Mouse (Mus musculus) layer of hippocampus, adult 9-10 months (tissue): Measurements from ENCODE around the gene Rab4a.

Source experiments
- DNase-seq: peaks from one replicate; pipeline ENCODE4 v3.0.0; 2022; ENCODE audit warnings: low spot score

The Rab4a gene

DNA sequence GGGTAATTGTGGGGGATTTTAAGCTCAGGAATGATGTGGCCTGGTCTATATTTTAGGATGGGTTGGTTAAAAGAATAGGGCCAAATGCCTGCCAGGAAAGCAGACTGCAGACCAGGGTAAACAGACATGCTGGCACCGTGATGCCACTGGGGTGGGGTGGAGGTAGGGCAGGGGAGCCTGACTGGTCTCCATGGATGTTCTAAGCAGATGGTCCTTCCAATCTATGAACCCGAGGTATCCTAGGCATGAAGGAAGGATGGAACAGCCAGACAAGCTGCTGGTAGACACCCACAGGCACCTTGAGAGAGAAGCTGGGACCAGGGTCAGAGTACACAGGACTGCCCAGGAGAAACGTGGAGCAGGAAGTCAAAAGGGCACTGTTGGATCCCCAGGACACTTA lies 41.8 kb downstream of the Rab4a start:
- no peak for DNase-seq

DNA sequence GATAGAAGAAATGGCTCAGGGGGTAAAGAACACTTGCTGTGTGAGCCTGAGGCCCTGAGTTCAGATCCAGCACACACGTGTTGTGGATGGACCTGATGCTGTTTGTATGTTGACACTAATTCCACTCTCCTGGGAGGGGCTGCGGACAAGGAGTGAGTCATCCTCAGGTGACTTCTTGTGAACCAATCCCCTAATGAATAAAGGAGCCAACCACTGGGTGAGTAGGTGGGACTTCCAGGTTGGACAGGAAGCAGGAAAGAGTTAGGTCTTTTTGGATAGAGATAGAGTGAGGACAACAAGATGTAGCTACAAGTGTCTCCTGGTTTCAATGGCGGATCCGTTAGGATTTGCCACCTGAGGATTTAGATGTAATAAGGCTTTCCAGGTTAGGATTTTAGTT lies 43.6 kb downstream of the Rab4a start:
- no peak for DNase-seq

DNA sequence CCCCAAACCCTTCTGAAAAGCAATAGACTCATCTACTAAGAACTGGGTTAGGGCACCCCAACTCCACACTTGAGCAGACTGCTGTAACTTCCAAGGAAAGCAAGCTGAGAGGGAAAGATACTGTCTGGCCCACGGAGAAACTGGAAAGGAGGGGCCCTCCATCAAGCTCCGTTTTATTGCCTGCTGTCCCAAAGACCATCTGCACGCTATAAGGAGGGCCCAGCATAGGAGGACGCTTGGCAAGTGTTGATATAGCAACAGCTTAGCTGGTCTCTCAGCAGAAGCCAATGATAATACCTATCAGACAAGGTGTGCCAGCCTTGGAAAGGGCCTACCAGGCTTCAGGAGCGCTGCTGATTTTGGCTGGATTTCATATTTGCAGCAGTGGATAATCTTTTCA lies 45.8 kb downstream of the Rab4a start:
- DNase-seq: no peak

DNA sequence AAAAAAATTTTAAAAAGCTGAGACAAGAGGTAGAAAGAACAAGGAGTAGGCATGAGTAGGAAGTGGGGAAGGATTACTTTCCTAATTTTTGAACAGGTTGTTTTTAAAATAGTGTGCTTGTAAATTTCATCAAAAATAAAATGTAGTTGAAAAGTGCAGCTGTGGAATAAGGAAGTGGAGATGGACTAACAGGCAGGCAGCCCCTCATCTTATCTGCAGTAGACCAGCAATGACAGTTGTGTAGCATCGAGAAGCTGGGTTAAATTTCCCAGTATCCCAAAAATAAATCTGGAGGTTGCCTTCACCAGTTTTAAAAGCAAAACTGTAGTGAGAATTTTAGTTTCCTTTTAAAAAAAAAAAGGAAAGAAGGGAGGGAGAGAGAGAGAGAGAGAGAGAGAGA lies 48.5 kb downstream of the Rab4a start:
- DNase-seq: no peak

DNA sequence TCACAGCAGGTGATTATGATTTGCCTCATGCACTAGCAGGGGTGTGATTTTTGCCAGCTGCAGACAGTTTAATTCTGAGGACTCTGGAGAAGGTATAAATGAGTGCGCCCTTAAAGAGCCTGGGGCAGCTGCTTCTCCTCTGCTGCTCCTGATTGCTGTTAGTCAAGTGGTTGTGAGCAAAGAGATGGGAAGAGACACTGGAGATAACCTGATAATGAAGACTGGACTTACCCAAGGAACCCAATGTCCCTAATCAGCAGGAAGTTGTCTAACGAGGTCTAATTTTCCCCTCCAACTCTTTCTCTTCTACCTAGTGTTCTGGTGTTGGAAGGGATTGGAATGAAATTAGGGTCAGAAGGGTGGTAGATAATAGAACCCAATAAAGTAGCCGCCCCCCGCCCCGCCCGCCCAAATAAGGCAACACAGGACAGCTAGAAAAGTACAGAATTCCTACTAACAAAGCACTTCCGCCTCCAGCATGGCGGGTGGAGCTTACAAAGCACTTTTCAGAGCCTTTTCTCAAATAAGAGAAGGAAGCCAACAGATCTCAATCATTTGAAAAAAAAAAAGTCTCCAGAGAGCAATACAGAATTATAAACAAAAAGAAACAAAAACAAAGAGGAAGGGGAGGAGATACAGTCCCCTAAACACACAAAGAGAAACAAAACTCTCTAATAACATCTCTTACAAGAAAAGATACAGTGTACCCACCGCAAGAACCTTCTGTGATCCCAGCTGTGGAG lies 49.1 kb downstream of the Rab4a start:
- DNase-seq: no peak

DNA sequence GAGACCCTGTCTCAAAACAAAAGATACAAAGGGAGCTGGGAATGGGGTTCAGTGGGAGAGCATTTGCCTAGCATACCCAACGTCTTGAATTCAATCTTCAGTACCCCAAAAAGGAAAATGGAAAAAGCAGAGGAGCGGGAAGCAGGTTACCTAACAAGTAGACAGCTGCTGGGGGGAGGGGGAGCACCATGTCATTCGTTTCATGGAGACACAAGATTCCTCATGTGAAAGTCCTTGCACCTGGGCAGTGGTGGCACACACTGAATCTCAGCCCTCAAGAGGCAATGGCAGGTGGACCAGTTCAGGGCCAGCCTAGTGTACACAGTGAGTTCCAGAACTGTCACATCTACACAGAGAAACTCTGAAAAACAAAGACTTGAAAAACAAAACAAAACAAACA lies 51.6 kb downstream of the Rab4a start:
- DNase-seq: no peak

DNA sequence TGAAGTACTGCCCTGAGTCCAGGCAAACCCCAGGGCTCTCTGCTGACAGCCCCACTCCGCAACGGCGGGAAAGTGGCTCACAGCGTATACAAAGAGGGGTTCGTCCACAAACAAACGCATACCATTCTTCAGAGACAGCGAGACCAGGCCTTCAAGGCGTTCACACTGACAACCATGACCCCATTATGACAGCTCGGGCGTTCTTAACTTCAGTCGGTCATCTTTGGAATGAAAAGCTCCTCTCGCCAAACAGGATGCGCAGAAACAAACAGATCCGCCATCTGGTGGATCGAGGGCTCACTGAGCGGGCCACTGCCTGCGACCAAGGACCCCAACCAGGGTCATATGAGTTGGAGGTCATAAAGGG lies 52.8 kb downstream of the Rab4a start:
- DNase-seq: no peak

DNA sequence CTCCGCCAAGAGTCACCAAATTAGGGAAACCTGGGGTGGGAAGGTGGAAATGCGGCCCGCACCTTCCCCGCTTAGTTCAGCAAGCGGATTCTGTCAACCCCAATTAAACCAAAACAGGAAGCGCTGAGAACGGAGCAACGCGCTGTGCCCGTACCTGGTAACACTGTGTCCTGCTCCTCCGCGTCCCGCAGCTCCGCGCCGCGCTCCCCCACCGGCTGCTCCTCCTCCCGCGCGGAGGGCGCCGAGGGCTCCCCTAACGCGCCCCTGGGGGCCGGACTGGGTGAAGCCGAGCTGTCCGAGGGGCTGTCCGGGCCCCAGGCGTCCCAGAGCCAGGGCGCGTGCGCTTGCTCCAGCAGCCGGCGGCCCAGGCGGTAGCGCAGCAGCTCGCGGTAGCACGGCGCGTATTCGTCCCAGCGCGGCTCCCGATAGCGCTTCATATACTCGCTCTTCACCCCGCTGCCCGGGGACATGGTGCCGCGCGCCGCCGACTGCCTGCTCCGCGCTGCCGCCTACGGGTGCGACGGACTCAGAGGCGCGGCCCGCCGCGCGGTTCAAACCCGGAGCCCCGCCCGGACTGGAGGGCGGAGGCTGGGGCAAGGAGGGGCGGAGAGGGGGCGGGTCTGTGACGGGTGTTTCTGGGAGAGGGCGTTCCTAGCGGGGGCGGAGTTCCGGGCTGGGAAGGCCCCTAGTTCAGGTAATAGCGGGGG lies 53.3 kb downstream of the Rab4a start:
- DNase-seq: peak; percentile 66

DNA sequence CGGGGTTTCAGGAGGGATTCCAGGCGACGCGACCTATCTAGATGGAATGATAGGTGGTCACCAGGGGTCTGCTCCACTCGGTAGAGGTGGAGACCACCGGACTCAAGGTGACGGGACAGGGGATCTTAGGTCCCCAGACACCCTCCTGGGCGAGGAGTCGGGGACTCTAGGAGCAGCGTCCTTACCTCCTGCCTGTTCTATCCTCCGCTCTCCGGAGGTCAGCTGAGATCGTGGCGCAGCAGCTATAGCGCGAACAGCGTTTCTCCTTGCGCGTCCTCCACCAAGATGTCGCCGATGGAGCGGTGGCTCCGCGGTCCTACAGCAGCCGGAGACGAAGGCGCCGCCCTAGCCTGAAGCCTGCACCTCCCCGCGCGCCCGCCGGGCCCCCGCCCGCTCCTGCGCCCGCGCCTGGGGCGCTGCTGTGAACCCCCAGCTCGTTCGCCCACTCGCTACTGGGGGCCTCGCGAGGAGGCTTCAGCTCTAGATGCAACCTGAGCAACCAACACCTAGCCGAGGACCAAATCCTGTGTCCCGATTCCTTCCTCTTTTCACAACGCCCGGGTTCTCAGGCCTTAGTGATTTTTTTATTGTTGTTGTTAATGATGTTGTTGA lies 54.0 kb downstream of the Rab4a start, which contains the start of gene Ccsap:
Gene Ccsap (minus strand): TSS at position 562 of the 612 bp plus-strand sequence.
- no peak for DNase-seq

DNA sequence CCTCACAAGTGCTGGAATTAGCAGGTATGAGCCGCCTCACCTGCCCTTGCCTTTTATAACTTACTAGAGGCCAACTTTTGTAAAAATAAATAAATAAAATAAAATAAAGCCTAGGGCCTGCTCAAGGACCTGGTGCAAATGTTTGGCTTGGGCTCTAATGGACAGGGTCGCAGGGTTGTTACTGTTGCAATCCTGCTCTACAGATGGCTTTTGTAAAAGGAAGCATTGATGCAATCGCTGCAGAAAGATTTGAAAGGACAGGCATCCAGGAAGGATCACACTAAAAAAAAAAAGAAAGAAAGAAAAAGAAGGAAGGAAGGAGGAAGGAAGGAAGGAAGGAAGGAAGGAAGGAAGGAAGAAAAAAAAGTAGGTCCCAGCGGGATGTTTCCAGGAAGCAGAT lies 54.6 kb downstream of the Rab4a start:
- no peak for DNase-seq

DNA sequence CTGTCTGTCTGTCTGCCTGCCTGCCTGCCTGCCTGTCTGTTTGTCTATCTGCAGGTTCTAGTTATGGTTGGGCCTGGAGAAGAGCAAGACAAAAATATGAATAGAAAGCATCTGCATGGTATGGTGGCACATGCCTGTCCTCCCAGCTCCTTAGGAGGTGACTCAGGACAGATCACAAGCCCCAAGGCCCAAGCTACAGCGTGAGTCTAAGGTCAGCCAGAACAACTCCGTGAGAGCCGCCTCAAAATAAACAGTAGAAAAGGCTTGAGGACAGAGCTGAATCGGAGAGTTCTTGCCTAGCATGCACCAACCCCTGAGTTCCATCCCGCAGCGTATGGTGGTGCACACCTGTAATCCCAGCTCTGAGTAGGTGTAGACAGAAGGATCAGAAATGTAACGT lies 60.0 kb downstream of the Rab4a start:
- no peak for DNase-seq

DNA sequence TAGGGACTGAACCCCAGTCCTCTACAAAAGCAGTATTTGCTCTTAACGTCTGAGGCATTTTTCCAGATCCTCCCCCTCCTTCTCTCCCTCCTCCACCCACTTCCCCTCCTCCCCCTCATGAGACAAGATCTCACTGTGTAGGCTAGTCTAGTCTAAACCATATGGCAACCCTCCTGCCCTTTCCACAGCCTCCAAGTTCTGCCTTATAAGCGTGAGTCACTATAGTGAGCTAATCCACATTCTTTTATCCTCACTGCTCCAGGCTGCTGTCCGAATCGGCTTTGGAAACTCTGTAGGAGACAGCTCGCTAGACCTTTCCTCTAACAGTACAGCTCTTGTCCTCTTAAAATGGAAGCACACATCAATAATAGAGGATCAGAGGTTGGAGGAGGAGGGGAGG lies 61.2 kb downstream of the Rab4a start:
- DNase-seq: no peak

DNA sequence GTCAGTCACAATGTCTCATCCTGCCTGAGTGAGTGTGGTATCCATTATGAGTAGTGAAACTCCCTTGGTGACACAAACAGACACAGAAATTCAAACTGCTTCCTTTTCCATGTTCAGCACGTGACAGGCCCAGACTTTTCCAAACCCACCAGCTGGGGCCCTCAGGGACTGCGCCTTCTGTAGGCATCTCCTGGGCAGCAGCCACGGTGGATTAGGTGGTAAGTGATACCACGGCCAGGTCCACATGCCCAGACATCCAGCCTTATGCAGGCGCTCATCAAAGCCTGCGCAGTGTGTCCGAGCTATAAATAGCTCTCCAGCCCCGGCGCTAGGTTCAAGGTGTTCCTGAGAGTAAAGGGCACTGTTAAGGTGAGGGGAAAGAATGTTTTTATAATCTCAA lies 66.3 kb downstream of the Rab4a start:
- DNase-seq: no peak

DNA sequence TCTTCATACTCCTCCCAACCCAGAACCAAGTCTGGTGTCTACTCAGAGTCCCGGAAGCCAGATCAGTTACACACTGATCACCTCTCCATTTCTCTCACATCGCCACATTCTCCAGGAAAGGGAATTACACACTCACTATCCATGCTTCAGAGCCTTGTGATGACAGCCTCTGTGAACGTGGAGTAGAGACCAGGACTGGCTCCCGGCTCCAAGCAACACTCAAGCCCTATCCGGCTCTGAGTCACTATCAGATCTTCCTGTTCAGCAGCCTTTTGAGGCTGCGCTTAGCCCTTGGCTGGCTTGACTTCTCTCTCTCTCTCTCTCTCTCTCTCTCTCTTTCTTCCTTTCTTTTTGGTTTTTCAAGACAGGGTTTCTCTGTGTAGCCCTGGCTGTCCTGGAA lies 67.6 kb downstream of the Rab4a start:
- DNase-seq: no peak

DNA sequence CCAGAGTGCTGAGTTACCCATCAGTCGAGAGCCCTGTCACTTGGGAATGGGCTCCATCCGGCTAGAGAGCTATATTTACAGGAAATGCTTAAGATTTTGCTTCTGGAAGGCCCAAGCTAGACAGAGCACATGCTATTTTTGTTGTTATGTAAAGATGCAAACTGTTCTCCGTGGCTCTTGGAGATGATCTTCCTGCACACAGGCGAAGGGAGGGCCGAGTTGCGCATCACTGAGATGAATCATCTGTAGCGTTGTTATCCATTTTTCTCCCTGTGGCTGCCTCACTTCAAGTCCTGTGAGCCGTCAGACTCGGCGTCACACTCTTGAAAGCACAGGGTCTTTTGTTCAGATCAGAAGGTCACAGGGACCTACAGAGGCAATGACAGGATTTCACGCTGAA lies 68.5 kb downstream of the Rab4a start:
- no peak for DNase-seq

DNA sequence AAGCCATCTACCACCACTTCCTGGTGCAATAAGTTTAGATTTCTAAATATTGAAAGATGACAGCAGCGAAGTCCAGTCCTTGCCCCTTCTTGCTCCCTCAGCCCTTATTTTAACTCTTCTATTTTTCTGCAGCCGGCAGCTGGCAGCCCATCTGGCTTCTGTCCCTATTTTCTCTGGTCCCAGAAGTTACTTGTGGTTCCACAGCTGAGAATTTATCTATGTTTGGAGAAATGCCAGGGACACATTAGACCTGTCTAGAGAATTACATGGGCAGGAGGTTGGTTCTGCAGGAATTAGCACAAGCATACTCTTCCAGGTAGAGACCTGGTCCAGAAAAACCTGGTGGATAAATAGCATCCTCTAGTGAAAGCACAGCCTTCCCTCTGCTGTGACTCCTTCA lies 72.1 kb downstream of the Rab4a start:
- DNase-seq: no peak

DNA sequence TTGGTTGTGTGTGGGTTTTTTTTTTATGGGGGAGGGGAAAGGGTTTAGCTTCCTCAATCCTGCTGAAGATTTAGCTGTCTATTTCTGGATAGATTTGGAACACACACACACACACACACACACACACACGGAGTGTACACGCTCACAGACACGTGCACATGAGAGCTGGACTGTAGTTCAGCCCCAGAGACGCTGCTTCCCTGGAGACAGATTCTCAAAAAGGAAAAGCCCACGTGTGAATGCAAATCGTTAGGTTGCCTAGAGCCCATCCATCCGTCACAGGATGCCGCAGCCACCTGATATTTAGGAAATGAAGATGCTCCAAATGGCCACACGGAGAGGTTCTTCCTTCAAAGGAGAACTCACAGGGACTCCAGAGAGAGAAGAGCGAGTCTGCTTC lies 74.5 kb downstream of the Rab4a start:
- DNase-seq: no peak

DNA sequence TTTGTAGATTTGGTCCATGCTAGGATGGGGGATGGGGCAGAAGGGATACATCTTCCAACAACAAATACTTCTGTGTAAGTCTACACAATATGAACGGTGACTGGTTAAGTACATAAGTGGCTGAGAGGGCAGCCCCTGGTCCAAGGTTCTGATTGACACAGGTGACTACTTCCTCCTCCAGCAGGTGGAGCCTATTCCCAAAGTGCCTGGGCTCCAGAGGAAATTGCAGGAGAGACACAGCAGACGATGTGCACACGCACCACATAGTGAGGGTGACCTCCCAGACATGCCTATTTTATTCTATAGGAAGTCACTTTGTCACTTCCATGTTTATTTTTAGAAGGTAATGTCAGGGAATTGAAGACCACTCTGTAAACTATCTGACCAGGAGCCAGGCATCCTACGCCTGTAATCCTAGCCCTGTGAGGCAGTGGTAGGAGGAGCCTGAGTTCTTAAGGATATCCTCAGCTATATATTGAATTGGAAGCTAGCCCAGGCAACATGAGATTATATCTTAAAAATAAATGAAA lies 75.1 kb downstream of the Rab4a start:
- no peak for DNase-seq

DNA sequence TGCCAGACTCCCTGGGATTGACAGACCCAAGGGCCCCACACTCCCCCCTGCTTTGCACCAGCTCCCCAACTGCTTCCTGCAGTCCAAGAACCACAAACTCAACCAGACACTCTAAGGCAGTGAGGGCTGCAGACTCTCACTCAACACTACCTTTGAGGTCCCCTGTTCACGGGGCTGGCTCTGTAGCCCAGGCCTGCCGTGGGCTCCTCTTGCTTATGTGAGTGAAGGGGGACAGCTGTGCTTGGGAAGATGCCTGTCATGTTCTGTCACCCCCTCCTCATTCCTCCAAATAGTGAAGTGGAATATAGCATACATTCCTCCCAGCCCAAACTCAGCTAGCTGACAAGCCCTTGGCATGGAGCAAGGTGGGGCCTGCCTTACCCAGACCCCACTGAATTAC lies 76.6 kb downstream of the Rab4a start:
- no peak for DNase-seq

DNA sequence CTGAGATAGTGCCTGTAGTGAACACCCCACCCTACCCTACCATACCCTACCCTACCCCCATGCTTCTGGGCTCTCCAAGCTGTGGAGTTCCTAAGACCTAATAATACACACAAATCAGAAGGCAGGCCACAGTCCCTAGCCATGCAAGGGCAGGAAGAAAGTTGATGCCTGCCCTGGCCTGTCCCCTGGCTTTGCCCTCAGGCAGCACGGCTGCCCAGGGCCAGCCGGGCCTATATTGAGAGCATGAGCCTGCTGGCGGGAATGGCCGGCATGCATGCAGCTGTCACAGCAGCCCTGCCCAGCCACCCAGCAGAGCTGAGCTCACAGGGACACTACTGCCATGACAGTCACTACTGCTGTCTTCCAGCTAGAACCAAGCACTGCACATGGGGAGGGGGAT lies 77.3 kb downstream of the Rab4a start:
- no peak for DNase-seq
